Mouse (Mus musculus) E14TG2a.4 (cell line): ENCODE data around the gene Mipep.

ENCODE experiments used
- H3K27me3 ChIP-seq: 2 replicates; pipeline ENCODE4 v1.6.1; 2014; ENCODE audit warnings: low read length, control low read depth; ENCODE audit not compliant: insufficient read depth
- H3K36me3 ChIP-seq: 2 replicates; pipeline ENCODE4 v1.6.1; 2014; ENCODE audit warnings: low read length, control low read depth; ENCODE audit not compliant: insufficient read depth
- H3K4me1 ChIP-seq: replicated peaks from 2 replicates; pipeline ENCODE4 v1.6.1; 2014; ENCODE audit warnings: low read depth, low read length, control low read depth
- H3K4me3 ChIP-seq: replicated peaks from 2 replicates; pipeline ENCODE4 v1.5.1; 2014; ENCODE audit warnings: mild to moderate bottlenecking, low read length
- H3K9me3 ChIP-seq: 2 replicates; pipeline ENCODE4 v1.6.1; 2014; ENCODE audit warnings: low read length, control low read depth
- CTCF ChIP-seq: conservative IDR thresholded peaks from 2 replicates; pipeline ENCODE4 v1.5.1; 2014; ENCODE audit warnings: low read length
- NANOG ChIP-seq: IDR thresholded peaks from 2 replicates; pipeline ENCODE4 v1.6.1; 2014; ENCODE audit warnings: borderline replicate concordance, low read length, mixed read lengths
- POU5F1 ChIP-seq: IDR thresholded peaks from 2 replicates; pipeline ENCODE4 v1.6.1; 2014; ENCODE audit warnings: low read length, borderline replicate concordance

The Mipep gene

GRCm38 (mm10) chr14:60910506-60911444 is 126.4 kb downstream of the Mipep start:
- H3K4me3 ChIP-seq = no peak overlapping the region
- no peak for TF ChIP-seq POU5F1
- no peak for TF ChIP-seq CTCF
- TF ChIP-seq NANOG = no peak
- peaks cover 14% of the 10 kb centered on the region for H3K4me1 ChIP-seq
- 0 out of 2 replicates have a peak, but pooled peaks cover 4% of the 10 kb centered on the region for H3K27me3 ChIP-seq
- no peaks in the 10 kb centered on the region for H3K36me3 ChIP-seq
- no peaks in the 10 kb centered on the region for H3K9me3 ChIP-seq

- TF ChIP-seq NANOG (no peak), CTCF (no peak), POU5F1 (no peak)
- Histone ChIP-seq H3K9me3 (no peaks in the 10 kb centered on the region), H3K27me3 (0 out of 2 replicates have a peak, but pooled peaks cover 4% of the 10 kb centered on the region), H3K4me3 (no peak overlapping the region), H3K4me1 (peaks cover 21% of the 10 kb centered on the region), H3K36me3 (no peaks in the 10 kb centered on the region)
Measured at GRCm38 (mm10) chr14:60912981-60913468, 128.7 kb downstream of the Mipep start.

- no peak for TF ChIP-seq NANOG
- TF ChIP-seq CTCF = no peak
- no peak for TF ChIP-seq POU5F1
- Histone ChIP-seq H3K4me3 (no peak overlapping the region), H3K27me3 (0 out of 2 replicates have a peak, but pooled peaks cover 4% of the 10 kb centered on the region), H3K36me3 (no peaks in the 10 kb centered on the region), H3K4me1 (peaks cover 21% of the 10 kb centered on the region), H3K9me3 (no peaks in the 10 kb centered on the region)
Measured at GRCm38 (mm10) chr14:60916661-60917060, 132.3 kb downstream of the Mipep start.

- Histone ChIP-seq H3K27me3 (no peaks in the 10 kb centered on the region), H3K9me3 (no peaks in the 10 kb centered on the region), H3K4me1 (peaks cover 11% of the 10 kb centered on the region), H3K4me3 (no peak overlapping the region), H3K36me3 (no peaks in the 10 kb centered on the region)
- TF ChIP-seq CTCF (no peak), POU5F1 (no peak), NANOG (peak; percentile 32; the same call in 1 of the 2 replicates)
Measured at GRCm38 (mm10) chr14:60926011-60926410, 141.6 kb downstream of the Mipep start.

DNA sequence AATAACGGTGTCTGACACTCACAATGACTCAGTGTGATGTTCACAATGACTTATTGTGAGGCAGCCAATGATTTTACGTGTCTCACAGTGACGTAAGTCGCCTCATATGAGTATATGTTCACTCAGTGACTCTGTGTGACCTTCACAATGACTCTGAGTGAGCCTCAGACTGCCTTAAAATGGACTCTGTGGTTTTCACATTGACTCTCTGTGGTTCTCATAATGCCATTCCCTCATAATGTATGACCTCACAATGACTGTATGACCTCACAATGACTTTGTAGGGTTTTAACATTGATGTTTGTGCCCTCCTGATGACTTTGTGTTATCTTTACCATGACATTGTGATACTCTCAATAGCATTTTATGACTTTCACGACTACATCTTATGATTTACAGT is 151.3 kb downstream of the Mipep start:
- Histone ChIP-seq H3K27me3 (no peaks in the 10 kb centered on the region), H3K4me3 (no peak overlapping the region), H3K9me3 (no peaks in the 10 kb centered on the region), H3K4me1 (no peaks in the 10 kb centered on the region; the same call in 1 of the 2 replicates), H3K36me3 (no peaks in the 10 kb centered on the region)
- TF ChIP-seq NANOG (no peak), POU5F1 (no peak)

DNA sequence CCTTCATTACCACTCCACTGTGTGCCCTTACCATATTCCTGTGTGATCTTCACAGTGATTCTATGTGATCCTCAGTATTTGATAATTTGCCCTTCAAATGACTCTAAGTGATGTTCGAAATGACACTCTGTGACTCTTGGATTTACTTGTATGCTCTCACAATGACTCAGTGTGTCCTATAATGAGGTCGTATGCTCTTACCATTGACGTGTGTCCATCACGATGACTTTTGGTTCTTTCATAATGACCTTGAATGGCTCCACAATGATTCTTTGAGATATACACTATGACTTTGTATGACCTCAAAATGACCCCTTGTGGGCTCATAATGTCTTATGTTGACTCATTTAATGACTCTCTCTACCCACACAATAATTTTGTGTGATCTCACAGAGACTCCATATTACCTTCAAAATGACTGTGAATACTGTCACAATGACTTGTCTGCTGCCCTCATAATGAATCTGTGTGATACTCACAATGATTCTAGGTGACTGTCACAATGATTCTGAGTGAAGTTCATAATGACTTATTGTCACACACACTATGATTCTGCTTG is 153.2 kb downstream of the Mipep start:
- TF ChIP-seq CTCF (no peak), NANOG (no peak), POU5F1 (no peak)
- H3K4me1 ChIP-seq = no peaks in the 10 kb centered on the region; the same call in 1 of the 2 replicates
- H3K36me3 ChIP-seq = no peaks in the 10 kb centered on the region
- H3K4me3 ChIP-seq = no peak overlapping the region
- no peaks in the 10 kb centered on the region for H3K9me3 ChIP-seq
- no peaks in the 10 kb centered on the region for H3K27me3 ChIP-seq
